Mouse (Mus musculus): ENCODE results near the gene Helt. TPM values are rescaled to one million over a fixed set of nuclear protein-coding genes. Genes with fewer than 3 reads are reported as not detected.
"Not testable (repeated sequence)": the region's sequence is repeated elsewhere in the genome, so short reads cannot be mapped to it uniquely, and the experiment has no call there.

The Helt gene
- total RNA-seq, 1 experiment from 2014 or later, result not detected

- no peak for ATAC-seq (replicated peaks; ENCODE audit: low read depth, poor library complexity, severe bottlenecking)
These were observed 7.7 kb upstream of the Helt start for GRCm38 (mm10) chr8:46302121-46302520.

GRCm38 (mm10) chr8:46298847-46299246 is 4.4 kb upstream of the Helt start:
- ATAC-seq (replicated peaks; ENCODE audit: low read depth, poor library complexity, severe bottlenecking), result no peak

- no peak for ATAC-seq (replicated peaks; ENCODE audit: low read depth, poor library complexity, severe bottlenecking)
These were observed 2.1 kb upstream of the Helt start for GRCm38 (mm10) chr8:46296551-46296950.

GRCm38 (mm10) chr8:46295951-46296350 is 1.5 kb upstream of the Helt start:
- no peak for ATAC-seq (replicated peaks; ENCODE audit: low read depth, poor library complexity, severe bottlenecking)

GRCm38 (mm10) chr8:46295101-46295534 is 647 bp upstream of the Helt start:
- ATAC-seq (replicated peaks; ENCODE audit: low read depth, poor library complexity, severe bottlenecking), result no peak

- no peak for ATAC-seq (replicated peaks; ENCODE audit: low read depth, poor library complexity, severe bottlenecking)
These were observed 725 bp downstream of the Helt start for GRCm38 (mm10) chr8:46293741-46294151.

GRCm38 (mm10) chr8:46293201-46293600 is 1.3 kb downstream of the Helt start:
- ATAC-seq (replicated peaks; ENCODE audit: low read depth, poor library complexity, severe bottlenecking), result no peak

- no peak for ATAC-seq (replicated peaks; ENCODE audit: low read depth, poor library complexity, severe bottlenecking)
These were observed 2.4 kb downstream of the Helt start for GRCm38 (mm10) chr8:46291931-46292675.

- ATAC-seq (replicated peaks; ENCODE audit: low read depth, poor library complexity, severe bottlenecking), result no peak
These were observed 5.2 kb downstream of the Helt start for GRCm38 (mm10) chr8:46289274-46289673.

GRCm38 (mm10) chr8:46288021-46288420 is 6.5 kb downstream of the Helt start:
- ATAC-seq (replicated peaks; ENCODE audit: low read depth, poor library complexity, severe bottlenecking), result no peak

GRCm38 (mm10) chr8:46285980-46286379 is 8.5 kb downstream of the Helt start:
- no peak for ATAC-seq (replicated peaks; ENCODE audit: low read depth, poor library complexity, severe bottlenecking)

- ATAC-seq (replicated peaks; ENCODE audit: low read depth, poor library complexity, severe bottlenecking), result peak; percentile 89
These were observed 12.9 kb downstream of the Helt start for GRCm38 (mm10) chr8:46281536-46281935.

- ATAC-seq (replicated peaks; ENCODE audit: low read depth, poor library complexity, severe bottlenecking), result no peak
These were observed 17.5 kb downstream of the Helt start for GRCm38 (mm10) chr8:46276939-46277338.

GRCm38 (mm10) chr8:46270741-46271140 is 23.7 kb downstream of the Helt start:
- ATAC-seq (replicated peaks; ENCODE audit: low read depth, poor library complexity, severe bottlenecking), result no peak

GRCm38 (mm10) chr8:46270147-46270546 is 24.3 kb downstream of the Helt start:
- no peak for ATAC-seq (replicated peaks; ENCODE audit: low read depth, poor library complexity, severe bottlenecking)

GRCm38 (mm10) chr8:46266801-46267200 is 27.7 kb downstream of the Helt start:
- ATAC-seq (replicated peaks; ENCODE audit: low read depth, poor library complexity, severe bottlenecking), result no peak

GRCm38 (mm10) chr8:46264206-46264605 is 30.3 kb downstream of the Helt start:
- not testable (repeated sequence) for ATAC-seq (replicated peaks; ENCODE audit: low read depth, poor library complexity, severe bottlenecking)

- no peak for ATAC-seq (replicated peaks; ENCODE audit: low read depth, poor library complexity, severe bottlenecking)
These were observed 36.4 kb downstream of the Helt start for GRCm38 (mm10) chr8:46257921-46258682.

- no peak for ATAC-seq (replicated peaks; ENCODE audit: low read depth, poor library complexity, severe bottlenecking)
These were observed 42.0 kb downstream of the Helt start for GRCm38 (mm10) chr8:46252456-46252855.

GRCm38 (mm10) chr8:46251561-46251960 is 42.9 kb downstream of the Helt start:
- no peak for ATAC-seq (replicated peaks; ENCODE audit: low read depth, poor library complexity, severe bottlenecking)

- no peak for ATAC-seq (replicated peaks; ENCODE audit: low read depth, poor library complexity, severe bottlenecking)
These were observed 48.1 kb downstream of the Helt start for GRCm38 (mm10) chr8:46246346-46246745.

Data from common myeloid progenitor, adult 5-6 weeks (primary cell).